Mouse (Mus musculus) embryo, embryonic 9.5 days (tissue): ENCODE measurements around the gene Hoxa9.
A peak's percentile ranks its signal among the peaks of the same experiment; 100 is the strongest.

Experiments
- DNase-seq: peaks from one replicate; pipeline ENCODE4 v3.0.0-alpha.2; 2017; ENCODE audit errors: extremely low spot score

Hoxa9 gene

DNA sequence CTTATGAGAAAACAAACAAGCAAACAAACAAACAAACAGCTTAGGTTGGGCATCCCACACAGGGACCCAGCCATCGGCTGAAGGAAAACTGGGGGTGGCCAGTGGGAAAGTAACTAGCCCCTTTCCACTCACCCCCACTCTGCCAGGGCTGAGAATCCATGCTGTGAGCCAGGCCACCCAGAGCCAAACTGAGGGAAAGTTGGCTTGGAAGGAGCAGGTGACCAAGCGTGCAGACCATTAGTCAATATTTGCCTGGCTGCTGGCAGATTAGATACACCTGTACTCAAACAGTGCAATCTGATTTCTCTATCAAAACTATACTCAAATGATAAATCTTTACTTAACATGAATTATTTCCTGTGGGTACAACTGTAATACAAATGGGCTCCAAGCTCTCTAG is 48.9 kb downstream of the Hoxa9 start:
- no peak for DNase-seq

DNA sequence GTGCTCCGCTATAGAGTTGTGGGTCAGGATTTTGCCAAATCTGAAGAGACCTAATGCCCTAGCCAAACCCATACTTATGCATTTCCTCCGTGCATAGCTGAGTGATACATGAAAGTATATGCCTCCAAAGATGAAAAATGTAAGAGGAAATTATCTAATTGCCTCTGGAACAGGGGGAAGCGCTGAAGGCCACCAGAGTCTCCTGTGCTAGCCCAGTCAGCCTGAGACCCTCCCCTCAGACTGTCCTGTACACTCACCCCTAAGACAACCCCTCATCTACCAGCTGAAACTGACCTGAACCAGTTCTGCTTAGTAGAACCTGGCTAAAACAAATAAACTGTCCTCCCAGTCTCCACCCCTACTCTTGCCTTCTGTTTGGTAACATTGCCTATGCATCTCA is 50.2 kb downstream of the Hoxa9 start:
- no peak for DNase-seq

DNA sequence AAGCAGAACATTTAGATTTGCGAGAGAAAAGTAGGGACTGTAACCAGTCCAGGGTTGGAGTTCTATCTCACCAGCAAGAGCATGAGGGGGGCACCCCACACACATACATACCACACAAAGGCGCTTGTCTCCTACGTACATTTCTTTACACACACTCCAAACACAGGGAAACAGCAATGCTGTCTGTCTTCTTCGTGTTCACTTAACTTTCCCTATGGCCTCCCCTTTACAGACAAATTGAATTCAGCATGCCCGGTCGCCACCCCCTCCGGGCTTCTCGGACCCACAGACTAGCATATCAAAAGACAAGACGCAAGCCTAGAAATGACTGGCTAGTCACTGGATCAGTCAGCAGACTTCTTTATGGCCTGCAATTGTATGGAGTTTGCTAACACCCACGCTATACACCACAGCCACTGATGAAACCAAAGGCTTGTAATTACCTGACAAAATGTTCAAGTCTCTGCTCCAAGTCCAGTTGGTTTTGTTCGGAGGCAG is 50.6 kb downstream of the Hoxa9 start:
- DNase-seq, result no peak

DNA sequence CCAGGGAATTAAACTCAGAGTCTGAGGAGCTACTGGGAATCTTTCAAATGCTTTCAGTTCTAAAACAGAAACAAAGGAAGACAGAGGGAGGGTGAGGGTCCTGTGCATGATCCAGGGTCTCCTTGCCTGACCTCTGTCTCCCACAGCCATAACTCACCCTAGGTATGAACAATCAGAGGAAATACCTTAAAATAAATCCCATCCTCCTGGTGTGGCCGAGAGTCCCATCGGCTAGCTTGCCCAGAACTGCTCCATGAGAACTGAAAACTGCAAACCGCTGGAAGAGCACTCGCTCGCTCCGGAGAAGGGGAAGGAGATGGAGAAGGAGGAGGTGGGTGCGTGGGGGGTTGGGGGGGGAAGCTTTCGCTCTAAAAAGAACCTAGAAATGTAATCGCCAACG is 51.2 kb downstream of the Hoxa9 start:
- DNase-seq, result no peak

DNA sequence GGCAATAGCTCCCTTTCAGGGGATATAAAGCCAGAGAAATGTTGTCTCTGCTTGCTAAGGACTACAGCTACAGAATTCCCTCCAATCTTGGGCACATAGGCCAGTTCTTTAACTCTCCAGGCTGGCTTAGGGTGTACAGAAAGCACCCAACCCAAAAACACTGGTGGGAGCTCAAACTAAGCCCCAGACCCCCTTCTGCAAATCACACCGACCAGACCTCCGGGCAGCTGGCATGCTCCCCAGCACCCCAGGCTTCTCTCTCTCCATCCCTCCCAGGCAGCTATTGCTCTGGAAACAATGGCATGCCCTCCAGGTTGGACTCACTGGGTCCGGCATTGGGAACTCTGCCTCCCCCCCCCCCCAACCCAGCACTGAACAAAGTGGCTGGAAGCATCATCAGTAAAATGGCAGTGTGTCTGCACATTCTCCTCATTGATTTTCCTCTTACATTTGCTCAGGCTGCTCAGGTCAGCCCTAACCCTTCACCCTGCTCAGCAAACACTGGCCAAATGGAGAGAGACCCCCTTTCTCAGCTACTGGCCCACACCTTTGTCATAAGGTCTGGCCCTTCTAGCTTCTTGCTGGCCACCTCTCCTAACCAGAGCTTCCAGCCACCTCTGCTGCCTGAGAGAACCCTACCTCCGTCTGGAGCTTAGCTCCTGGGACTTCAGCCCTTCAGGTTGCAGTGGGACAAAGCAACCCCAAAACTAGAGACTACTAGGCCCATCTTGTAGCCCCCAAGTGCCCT is 51.8 kb downstream of the Hoxa9 start:
- DNase-seq, result peak; percentile 53

DNA sequence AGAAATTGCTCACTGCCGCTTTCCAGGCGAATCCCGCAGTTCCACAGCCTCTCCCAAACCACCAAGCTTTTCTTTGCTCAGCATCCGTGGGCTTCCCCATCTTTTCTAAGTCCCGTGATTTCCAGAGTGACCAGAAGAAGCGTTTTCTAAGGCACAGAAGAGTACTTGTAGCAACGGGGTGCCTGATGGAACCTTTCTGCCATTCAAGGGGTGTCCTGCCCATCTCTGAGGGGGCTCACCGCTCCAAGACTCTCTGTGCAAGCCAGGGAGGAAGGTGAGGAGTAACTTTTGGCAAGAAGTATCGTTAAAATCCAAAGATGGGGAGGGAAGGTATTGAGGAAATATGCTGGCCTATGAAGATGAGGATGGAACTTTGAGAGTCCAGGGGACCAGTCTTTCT is 53.1 kb downstream of the Hoxa9 start:
- DNase-seq, result peak; percentile 57

DNA sequence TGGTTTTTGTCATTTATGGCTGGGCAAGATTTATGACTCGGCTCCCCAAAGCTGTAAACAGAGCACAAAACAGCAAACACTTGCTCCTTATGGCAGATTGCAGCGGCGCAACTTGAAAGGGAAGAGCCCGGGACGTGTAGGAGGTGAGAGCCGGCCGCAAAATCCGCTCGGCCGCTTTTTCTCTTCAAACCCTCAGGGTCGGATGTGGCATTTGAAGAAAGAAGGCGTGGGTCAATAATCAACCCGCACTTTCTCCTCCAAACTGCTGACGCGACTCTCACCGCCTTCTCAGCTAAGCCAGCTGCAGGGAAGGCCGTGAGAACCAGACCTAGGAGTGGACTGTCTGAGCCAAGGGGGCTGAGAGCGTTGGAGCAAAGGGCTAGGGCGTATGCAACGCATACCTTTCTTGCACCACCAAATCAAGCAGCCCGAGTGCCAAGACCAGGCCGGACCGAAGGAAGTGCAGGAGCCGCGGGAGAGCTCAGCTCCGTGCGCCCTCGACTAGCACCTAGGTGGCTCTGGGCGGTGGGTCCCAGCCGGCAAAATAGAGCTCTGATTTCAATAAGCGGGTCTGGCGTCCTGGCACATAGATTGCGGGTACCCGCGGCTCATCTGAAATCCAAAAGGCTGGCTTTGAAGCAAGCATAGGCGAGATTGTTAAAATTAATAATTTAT is 53.7 kb downstream of the Hoxa9 start, which contains the start of gene 5730596B20Rik:
TSS of gene 5730596B20Rik (plus strand) at position 438 of the 675 bp plus-strand sequence.
- peak; percentile 82 for DNase-seq

DNA sequence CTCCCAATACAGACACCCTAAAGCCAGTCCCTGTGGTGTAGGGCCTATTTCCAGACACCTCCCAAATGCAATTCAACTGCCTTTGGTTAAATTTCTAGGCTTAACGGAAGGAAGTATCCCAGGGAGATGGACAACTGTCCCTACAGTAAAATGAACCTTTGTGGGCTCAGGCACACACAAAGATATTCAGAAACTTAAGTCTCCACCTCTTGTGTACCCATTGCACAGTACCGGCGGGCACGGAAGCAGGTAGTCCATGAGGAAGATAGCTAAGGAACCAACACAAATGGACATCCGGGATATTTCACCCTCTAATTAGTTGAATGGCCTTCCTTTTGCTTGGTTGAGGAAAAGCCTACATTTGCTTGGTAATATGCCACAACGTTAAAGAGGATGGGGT is 54.5 kb downstream of the Hoxa9 start:
- no peak for DNase-seq

DNA sequence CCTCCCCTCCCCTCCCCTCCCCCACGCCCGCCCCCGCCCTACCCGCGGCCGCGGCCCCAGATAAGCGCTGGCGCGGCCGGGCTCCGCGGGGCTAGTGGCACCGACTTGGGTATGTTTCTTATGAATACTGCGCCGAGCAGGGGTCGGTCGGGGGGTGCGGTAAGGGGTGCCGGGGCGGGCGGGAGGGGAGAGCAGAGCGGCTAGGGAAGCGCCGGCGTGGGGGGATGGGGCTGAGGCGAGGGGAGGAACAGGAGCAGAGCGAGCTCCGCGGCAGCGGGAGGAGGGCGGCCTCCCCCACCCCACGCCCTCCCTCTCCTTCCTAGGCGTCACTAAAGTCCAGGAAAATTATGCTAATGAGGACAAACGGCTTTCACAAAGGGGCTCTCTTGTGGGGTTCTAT is 55.0 kb downstream of the Hoxa9 start:
- DNase-seq, result peak; percentile 77

DNA sequence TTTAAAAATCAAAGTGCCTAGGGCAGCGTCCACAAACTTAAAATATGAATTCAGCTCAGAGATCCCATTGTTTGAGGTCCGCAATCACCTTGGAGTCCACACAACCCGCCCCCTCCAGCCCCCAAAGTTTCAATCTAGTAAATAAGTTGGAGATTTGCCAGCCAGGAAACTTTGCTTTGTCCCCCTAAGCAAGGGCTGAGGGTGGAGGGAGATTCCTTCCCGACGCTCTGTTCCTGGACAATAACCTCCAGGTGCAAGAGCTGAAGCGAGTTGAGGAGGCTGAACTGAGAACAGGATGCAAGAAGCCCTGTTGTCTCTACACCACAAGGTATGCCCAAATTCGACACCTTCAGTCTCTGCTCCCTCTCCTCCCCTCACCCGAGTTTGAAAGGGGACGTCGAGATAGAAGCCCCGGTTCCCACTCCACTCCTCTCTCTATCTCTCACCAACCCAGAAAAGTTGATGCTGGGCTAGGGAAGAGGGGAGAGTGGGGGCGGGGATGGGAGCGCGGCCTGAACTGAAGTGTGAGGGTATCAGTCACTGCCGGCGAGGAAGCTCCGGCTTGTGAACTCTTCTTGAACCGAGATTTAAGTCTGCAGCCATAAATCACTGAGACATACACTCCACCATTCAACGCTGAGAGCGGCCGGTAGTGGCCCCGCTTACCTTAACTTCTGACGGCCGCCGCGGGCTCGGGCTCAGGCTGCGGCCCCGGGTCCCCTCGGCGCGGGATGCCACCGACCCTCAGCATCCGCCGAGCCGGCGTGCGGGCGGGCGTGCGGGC is 55.7 kb downstream of the Hoxa9 start:
- peak; percentile 87 for DNase-seq

DNA sequence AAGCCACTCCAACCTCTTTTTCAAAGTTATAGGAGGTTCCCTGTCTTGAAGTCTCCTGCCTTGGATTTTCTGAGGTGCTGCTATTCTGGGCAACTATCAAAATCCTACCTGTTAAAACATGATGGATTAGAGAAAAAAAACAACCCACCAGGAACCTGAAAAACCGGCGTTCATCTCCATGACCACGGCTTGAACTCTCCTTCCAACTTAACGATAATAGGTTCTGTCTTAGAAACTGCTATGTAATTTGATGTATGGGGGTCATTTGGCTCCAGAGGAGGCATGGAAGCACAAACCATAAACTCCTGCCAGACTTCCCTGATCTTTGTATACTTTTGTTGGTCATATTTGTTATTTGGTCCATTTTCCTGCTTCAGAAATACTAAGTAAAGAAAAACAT is 57.2 kb downstream of the Hoxa9 start:
- no peak for DNase-seq
